Mouse (Mus musculus): ENCODE data around the gene Zfp87. TPM values are rescaled to one million over a fixed set of nuclear protein-coding genes. Genes with fewer than 3 reads are reported as not detected.
A peak's percentile ranks its signal among the peaks of the same experiment; 100 is the strongest.

The Zfp87 gene
- 10 to 100 TPM; 10.9 to 11.0 TPM for total RNA-seq (2021)
- long read RNA-seq, experiment 1, transcript Zfp87-204 (4 exons, 2,656 nt), result major isoform, 6 of 8 reads
- long read RNA-seq, experiment 1, partial matches to known transcripts, result 0 of 8 reads
- long read RNA-seq, experiment 1, other reads (novel, unspliced or antisense), result 0 of 8 reads
- long read RNA-seq, experiment 2, transcript Zfp87-204 (4 exons, 2,656 nt), result major isoform, 12 of 13 reads
- long read RNA-seq, experiment 2, partial matches to known transcripts, result 0 of 13 reads
- long read RNA-seq, experiment 2, other reads (novel, unspliced or antisense), result 0 of 13 reads

DNA sequence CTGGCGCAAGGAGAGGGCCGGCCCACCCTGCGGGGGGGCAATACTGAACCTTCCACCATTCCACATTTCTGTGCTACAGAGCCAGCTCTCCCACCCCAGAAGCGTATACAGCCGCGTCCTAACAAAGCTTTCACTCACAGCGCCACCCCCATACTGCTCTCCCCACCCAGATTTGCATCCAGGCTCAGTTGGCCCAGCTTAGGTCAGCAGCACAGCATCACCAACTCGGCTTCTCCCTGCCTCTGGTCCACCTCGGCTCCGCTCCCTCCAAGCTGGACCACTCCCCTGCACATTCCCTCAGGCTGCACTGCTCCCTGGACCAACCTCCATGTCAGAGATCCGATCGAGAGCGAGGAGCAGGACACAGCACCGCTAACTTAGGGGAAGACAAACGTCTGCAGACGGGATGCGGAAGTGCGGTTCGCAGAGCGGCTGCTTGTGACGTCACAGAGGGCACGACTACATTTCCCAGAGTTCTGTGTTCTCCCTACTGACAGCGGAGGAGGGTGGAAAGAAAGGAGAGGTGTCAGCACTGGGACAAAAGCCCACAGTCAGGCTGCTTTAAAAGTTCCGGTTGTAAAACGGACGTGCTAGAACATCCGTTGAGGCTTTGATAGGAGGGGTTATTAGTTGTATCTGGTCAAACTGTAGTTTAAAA, at the start of gene Zfp87, which contains the start of gene Gm26965:
TSS of gene Zfp87 (minus strand) at position 425 of the 658 bp plus-strand sequence.
TSS of gene Gm26965 (minus strand) at position 399 of the 658 bp plus-strand sequence.
- intact Hi-C loops (cut with DNase I), result no loop called here
- DNase-seq, result peak; percentile 88 to 95

DNA sequence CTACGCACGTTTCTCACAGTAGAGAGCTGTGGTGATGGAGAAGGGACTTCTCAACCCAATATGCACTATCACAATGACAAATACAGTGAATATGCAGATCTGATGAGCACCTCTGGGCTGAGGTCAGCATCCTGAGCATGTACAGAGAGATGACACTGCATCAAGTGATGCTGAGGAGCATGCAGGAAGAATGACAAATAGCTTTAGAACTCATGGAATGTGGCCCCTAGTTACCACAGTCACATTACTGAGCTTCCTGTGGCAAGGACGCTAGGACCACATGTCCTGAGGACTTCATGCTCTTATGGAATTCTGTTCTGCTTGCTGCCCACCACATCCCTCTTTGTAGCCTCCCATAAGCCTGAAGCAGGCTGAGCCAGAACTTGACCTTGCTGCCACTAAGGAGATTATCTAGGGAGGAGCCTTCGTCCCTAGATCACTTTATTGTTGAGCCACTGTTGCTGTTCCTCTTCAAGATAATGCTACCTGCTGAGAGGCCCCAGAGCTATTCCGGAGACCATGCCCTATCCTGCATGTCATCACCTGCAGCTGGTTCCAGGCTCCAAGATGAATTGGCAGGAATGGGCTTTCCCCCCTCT, 46.7 kb upstream of the Zfp87 start:
- intact Hi-C loops (cut with DNase I), result no loop called here
- no peak for DNase-seq

DNA sequence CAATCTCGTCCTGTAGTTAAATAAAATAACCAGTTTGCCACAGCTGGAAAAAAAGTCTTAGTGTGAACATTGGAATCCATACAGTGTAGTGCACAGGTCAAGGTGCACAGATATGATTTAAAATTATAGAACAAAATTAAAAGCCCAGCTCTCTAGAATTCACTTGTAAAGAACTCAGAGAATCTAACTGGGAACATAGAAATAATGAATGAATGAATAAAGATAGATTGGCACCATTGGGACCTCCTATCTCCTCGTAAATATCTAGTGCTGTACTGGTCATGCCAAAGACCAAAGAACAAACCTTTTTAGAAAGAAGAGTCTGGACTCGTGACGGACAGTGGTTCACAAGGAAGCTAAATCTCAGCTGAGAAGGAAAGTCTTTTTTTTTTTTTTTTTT, 27.8 kb upstream of the Zfp87 start, which contains the start of gene Zfp748:
TSS of gene Zfp748 (minus strand) at position 101 of the 400 bp plus-strand sequence.
- intact Hi-C loops (cut with DNase I), result no loop called here
- DNase-seq, result no peak

DNA sequence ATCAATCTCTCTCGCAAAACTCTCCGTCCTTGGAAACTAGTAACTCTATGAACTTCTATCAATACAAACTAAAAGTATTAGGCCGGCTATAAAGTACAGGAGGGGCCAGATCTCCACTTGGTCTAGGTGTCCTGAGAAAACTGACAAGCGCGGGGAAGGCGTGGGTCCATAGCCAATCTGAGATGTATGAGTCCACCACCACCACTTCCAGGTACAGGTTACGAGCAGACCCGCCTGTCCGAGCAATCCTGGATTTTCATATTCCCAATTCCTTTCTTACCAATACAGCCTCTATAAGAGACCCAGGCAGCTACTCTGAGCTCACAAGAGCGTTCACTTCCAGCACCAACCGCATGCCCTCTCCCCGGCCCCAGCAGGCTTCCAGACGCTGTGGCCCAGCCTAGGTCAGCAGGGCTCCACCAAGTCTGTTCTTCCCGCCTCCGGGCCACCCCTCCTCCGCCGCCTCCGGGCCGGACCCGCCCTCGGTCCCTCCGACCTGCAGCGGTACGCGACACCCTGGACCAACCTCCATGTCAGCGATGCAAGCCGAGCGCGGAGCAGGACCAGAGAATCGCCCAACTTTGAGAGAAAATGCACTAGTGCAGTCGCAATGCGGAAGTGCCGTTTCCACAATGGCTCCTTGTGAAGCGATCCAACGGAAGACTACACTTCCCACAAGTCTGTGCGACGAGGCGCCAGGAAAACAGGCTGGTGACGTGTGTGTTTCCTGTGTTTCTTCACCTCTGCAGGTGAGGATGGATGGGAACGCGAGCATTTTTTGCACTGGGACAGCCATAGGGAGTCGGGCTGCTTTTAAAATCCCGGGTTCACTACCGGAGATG, 26.7 kb upstream of the Zfp87 start:
- intact Hi-C loops (cut with DNase I), result no loop called here
- DNase-seq, result peak; percentile 74 to 83

DNA sequence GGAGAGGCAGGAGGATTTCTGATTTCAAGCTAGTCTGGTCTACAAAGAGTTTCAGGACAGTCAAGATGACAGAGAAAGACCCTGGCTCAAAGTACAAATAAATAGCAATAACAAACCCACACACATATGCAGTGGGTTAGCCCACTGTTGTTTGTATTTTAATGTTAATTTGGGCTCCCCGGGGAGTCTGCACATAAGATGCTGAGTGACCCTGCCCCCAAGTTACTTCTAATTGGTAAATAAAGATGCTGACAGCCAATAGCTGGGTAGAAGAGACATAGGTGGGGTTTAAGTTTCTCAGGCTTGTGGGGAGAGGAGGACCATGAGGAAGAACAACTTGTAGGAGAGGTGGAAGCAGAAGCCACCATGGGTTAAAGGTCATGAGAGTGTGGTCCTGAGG, 20.0 kb upstream of the Zfp87 start:
- no peak for DNase-seq
- intact Hi-C loops (cut with DNase I), result no loop called here

DNA sequence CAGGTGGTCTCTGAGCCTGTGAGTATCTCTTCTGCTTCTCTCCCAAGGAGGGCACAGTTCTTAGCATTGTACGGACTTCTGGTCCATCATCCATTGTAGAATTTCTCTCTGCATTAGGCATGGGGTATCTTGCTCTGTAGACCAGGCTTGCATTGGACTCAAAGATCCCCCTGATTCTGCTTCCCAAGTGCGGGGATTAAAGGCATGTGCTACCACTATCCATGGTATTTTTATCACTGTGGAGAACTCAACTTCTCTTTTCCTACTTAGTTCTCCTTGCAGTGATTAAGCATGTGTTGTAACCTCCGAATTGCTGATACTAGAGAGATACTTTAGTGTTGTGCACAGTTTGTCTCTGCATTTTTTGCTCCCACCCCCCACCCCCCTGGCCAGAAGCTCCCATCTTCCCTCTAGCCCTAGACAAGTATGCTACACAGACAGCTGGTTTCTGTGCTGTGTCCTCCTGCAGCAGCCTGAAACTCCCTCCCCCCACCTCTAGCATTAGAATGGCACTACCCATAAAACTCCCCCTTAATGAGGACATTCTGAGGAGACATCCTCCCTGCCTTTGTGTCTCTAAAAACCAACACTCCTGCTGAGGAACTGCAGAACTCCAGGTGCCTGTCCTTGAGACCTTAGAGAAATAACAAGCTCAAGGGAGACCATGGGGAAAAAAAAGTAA, 1.2 kb upstream of the Zfp87 start:
- intact Hi-C loops (cut with DNase I), result no loop called here
- DNase-seq, result no peak

DNA sequence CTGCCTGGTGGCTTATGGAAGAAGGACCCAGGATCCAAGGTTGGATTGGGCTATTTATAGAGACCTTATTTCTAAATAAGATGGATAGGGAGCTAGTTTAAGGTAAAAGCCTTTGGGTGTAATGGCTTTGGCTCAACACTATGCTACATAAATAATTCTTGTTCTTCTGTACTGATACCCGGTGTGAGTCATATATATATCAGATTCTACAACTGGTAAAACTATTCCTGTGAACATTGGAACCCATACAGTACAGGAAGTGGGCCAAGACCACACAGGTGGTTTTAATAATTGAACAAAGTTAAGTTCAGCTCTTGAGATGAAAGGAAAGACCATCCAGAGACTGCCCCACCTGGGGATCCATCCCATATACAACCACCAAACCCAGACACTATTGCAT, 25.1 kb downstream of the Zfp87 start:
- intact Hi-C loops (cut with DNase I), result no loop called here
- no peak for DNase-seq

DNA sequence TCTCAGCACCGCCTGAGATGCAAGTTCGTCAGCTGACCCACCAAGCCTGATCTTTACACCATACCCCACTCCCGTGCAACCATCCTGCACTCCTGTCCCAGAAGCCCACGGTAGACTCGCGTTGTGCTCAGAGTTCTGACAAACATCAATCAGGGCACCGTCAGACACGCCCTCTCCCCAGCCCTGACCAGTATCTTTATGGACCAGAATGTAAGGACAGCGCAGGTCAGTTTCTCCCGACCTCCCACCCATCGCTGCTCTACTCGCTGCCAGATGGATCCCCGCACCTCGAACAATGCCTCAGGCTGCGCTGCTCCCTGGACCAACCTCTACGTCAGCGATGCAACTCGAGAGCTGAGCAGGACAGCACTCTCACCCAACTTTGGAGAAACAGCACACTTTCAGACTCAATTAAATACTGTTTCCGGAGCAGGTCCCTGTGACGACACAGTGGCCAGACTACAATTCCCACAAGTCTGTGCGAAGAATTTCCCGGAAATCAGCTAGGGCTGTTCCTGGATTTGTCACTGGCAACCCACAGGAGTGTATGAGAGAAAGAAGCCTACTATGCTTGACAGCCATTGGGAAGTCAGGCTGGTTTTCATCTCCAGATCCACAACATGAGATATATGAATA, 25.8 kb downstream of the Zfp87 start, which contains the start of gene Zfp58:
TSS of gene Zfp58 (minus strand) at position 472 of the 636 bp plus-strand sequence.
- DNase-seq, result peak; percentile 74 to 87
- intact Hi-C loops (cut with DNase I), result no loop called here

DNA sequence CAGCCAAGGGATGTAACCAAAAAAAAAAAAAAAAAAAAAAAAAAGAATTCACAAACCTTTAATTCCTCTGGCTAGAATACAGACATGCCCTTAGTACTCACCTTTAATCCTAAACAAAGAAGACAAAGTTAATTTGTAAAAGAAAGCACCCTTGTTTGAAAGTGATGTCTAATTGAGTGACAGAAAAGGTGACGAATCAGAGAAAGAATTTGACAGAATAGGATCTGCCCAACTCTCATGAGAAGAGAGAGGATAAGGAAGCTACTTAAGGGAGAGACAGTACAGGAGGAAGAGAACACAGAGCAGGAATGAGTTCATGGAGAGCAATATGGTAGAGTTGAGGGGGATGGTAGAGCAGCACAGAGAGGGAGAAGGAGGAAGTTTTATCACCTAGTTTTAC, 30.3 kb downstream of the Zfp87 start:
- DNase-seq, result no peak
- intact Hi-C loops (cut with DNase I), result no loop called here

DNA sequence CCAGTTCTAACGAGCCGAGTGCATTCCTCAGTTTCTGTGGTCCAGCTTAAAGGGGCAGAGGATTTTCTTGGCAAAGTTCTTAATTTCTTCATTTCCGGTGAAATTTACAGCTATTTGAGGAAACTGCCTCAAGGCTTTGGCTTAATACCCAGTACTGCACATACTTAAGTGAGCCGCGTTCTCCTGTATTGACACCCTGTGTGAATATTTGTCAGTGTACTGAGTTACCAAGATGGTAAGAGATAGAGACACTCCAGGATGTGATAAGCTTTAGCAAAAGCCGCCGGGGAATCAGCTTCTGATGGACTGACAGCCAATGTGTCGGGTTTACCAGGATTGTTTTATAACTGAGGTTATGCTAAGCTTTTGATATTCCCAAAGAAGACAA, 41.6 kb downstream of the Zfp87 start:
- intact Hi-C loops (cut with DNase I), result loop anchor here (2.0 kb wide), 1 partner anchor 32 kb away; no protein-coding TSS in a partner anchor
- no peak for DNase-seq

DNA sequence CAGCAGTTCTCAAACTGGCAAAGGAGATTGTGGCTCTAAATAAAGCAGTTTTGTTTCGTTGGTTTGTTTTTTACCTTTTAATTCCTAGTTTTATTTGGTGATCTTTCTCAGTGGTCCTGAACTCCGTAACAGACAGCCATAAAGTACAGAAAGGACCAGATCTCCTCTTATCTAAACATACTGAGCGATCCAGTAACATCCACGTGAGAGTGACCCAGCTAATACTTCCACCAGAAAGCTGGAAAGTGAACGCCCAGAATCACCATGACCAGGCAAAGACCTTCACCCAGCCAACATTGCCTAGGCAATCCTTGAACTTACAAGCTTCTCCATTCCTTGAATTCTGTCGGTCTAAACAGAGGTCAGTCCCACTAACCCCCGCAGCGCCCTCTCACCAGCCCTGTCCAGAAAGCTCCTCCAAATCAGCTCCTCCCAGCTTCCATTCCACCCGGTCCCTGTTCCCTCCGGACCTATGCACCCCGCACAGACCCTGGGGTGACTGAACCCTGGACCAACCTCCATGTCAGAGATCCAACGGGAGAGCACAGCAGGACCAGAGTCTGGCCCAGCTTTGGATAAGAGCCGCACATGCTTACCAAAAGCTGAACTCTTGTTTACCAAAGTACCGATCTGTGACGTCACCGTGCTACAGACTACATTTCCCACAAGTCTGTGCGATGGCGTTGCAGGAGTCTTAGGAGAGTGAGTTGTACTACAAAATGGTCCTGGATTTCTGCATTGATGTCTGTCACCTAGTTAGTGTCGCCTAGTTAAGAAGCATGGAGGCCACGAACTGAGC, 42.2 kb downstream of the Zfp87 start, which contains the start of gene Zfp874b:
TSS of gene Zfp874b (minus strand) at position 634 of the 799 bp plus-strand sequence.
- DNase-seq, result peak; percentile 76 to 90
- intact Hi-C loops (cut with DNase I), result loop anchor here (2.0 kb wide), 1 partner anchor 31 kb away; no protein-coding TSS in a partner anchor

DNA sequence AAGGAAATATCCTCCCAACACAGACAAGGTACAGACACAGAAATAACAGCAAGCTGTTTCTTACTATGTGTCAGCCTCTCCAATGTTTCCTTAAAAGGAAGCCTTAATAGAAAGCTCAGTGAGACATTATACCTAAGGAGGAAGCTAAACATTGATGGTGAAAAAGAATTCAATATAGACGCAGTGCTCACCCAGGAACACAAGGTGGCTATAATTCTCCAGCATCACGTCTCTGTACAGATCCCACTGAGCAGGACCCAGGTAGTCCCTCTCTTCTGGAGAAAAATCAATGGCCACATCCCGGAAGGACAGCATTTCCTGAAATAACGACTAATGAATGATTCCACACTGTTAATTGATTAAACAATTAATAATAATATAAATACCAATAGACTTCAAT, 44.4 kb downstream of the Zfp87 start:
- intact Hi-C loops (cut with DNase I), result no loop called here
- DNase-seq, result no peak

DNA sequence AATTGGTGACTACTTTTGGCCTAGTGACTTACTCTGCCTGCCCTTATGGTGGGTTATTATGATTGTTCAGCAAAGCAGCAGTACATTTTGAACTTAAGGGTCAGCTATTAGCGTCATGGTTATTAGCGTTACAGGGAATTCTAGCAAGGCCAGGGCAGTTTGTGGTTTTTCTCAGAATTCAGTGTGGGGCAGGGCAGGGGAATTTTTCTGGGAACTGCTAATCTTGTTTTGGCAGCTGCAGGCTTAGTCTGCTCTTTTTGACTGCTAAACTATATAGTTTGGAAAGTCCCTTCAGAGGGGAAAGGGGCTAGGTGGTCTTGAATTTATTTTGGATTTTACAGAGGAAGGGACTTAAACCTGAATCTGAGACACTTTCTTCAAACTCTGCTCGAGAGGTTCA, 56.7 kb downstream of the Zfp87 start:
- intact Hi-C loops (cut with DNase I), result no loop called here
- DNase-seq, result no peak

Other genes with a start within 250 kb of the Zfp87 start
- gene Zfp458, start 247.7 kb downstream of the Zfp87 start, total RNA-seq (2021), result 1 to 10 TPM; 2.5 to 2.7 TPM
- gene Zfp457, start 219.7 kb downstream of the Zfp87 start, total RNA-seq (2021), result 1 to 10 TPM; 2.9 to 4.5 TPM
- 1 to 10 TPM; 2.4 to 3.0 TPM for gene Zfp595, start 193.6 kb downstream of the Zfp87 start, total RNA-seq (2021)
- gene Gm28044, start 165.6 kb downstream of the Zfp87 start, total RNA-seq (2021), result under 1 TPM; 0.67 to 0.93 TPM
- gene Zfp953, start 165.6 kb downstream of the Zfp87 start, total RNA-seq (2021), result 1 to 10 TPM; 1.3 to 1.5 TPM
- 1 to 10 TPM in 1 of 2 experiments, under 1 TPM in 1; 0.69 to 1.8 TPM for gene Gm28041, start 150.4 kb downstream of the Zfp87 start, total RNA-seq (2021)
- gene Zfp456, start 150.4 kb downstream of the Zfp87 start, total RNA-seq (2021), result 1 to 10 TPM in 1 of 2 experiments, under 1 TPM in 1; 0.81 to 1.0 TPM
- gene Zfp429, start 126.4 kb downstream of the Zfp87 start, total RNA-seq (2021), result 1 to 10 TPM; 1.6 to 1.8 TPM
- gene Zfp459, start 104.8 kb downstream of the Zfp87 start, total RNA-seq (2021), result under 1 TPM in 1 of 2 experiments, not detected in 1; 0.29 TPM
- 1 to 10 TPM; 6.1 TPM for gene Zfp874a, start 74.6 kb downstream of the Zfp87 start, total RNA-seq (2021)
- 10 to 100 TPM; 13.6 to 14.4 TPM for gene Zfp874b, start 41.9 kb downstream of the Zfp87 start, total RNA-seq (2021)
- gene Zfp58, start 25.6 kb downstream of the Zfp87 start, total RNA-seq (2021), result 1 to 10 TPM; 4.4 to 5.1 TPM
- gene Gm26965, start within 50 bp of the Zfp87 start, total RNA-seq (2021), result under 1 TPM in 1 of 2 experiments, not detected in 1; 0.45 TPM
- 1 to 10 TPM; 3.9 to 4.8 TPM for gene Zfp748, start 27.7 kb upstream of the Zfp87 start, total RNA-seq (2021)
- 1 to 10 TPM; 4.3 TPM for gene Zfp729b, start 83.5 kb upstream of the Zfp87 start, total RNA-seq (2021)
- under 1 TPM; 0.34 to 0.38 TPM for gene Gm49345, start 111.6 kb upstream of the Zfp87 start, total RNA-seq (2021)
- gene Zfp729a, start 111.6 kb upstream of the Zfp87 start, total RNA-seq (2021), result 1 to 10 TPM; 3.4 TPM
- 1 to 10 TPM; 6.4 to 7.1 TPM for gene Zfp738, start 160.9 kb upstream of the Zfp87 start, total RNA-seq (2021)
- gene Zfp65, start 203.0 kb upstream of the Zfp87 start, total RNA-seq (2021), result 1 to 10 TPM; 6.0 to 6.8 TPM
- 1 to 10 TPM; 1.8 to 3.1 TPM for gene Zfp85, start 229.1 kb upstream of the Zfp87 start, total RNA-seq (2021)

All from heart, postnatal 14 days (tissue).